Mouse (Mus musculus): ENCODE results near the gene Efna3.

The Efna3 gene

GRCm38 (mm10) chr3:89322514-89323165 is at the start of gene Efna3:
Gene Efna3, minus strand, starts transcription at chr3:89322965.
- peak; percentile 27 for DNase-seq (ENCODE audit: low spot score)

GRCm38 (mm10) chr3:89367338-89367737 is 44.6 kb upstream of the Efna3 start:
- DNase-seq (ENCODE audit: low spot score) = no peak

GRCm38 (mm10) chr3:89365486-89366414 is 43.0 kb upstream of the Efna3 start:
- DNase-seq (ENCODE audit: low spot score) = no peak

- DNase-seq (ENCODE audit: low spot score) = no peak
Measured at GRCm38 (mm10) chr3:89365153-89365485, 42.4 kb upstream of the Efna3 start, which contains the start of gene Dcst1. Gene Dcst1, minus strand, starts transcription at chr3:89365253.

GRCm38 (mm10) chr3:89364631-89365030 is 41.9 kb upstream of the Efna3 start:
- DNase-seq (ENCODE audit: low spot score) = no peak

- DNase-seq (ENCODE audit: low spot score) = no peak
Measured at GRCm38 (mm10) chr3:89361675-89362074, 38.9 kb upstream of the Efna3 start, which contains the start of gene Dcst2. Gene Dcst2, plus strand, starts transcription at chr3:89361975.

- no peak for DNase-seq (ENCODE audit: low spot score)
Measured at GRCm38 (mm10) chr3:89360237-89360636, 37.5 kb upstream of the Efna3 start.

GRCm38 (mm10) chr3:89359630-89360029 is 36.9 kb upstream of the Efna3 start:
- DNase-seq (ENCODE audit: low spot score) = no peak

GRCm38 (mm10) chr3:89356029-89356428 is 33.3 kb upstream of the Efna3 start:
- DNase-seq (ENCODE audit: low spot score) = no peak

- DNase-seq (ENCODE audit: low spot score) = no peak
Measured at GRCm38 (mm10) chr3:89355512-89355902, 32.7 kb upstream of the Efna3 start.

- peak; percentile 65 for DNase-seq (ENCODE audit: low spot score)
Measured at GRCm38 (mm10) chr3:89354816-89355511, 32.2 kb upstream of the Efna3 start.

GRCm38 (mm10) chr3:89351271-89351670 is 28.5 kb upstream of the Efna3 start:
- DNase-seq (ENCODE audit: low spot score) = no peak

- DNase-seq (ENCODE audit: low spot score) = peak; percentile 57
Measured at GRCm38 (mm10) chr3:89349869-89350501, 27.2 kb upstream of the Efna3 start, which contains the start of gene Adam15. Gene Adam15, minus strand, starts transcription at chr3:89349996.

GRCm38 (mm10) chr3:89348911-89349868 is 26.4 kb upstream of the Efna3 start:
- no peak for DNase-seq (ENCODE audit: low spot score)

GRCm38 (mm10) chr3:89347916-89348315 is 25.2 kb upstream of the Efna3 start:
- no peak for DNase-seq (ENCODE audit: low spot score)

- DNase-seq (ENCODE audit: low spot score) = no peak
Measured at GRCm38 (mm10) chr3:89346815-89347540, 24.2 kb upstream of the Efna3 start.

- DNase-seq (ENCODE audit: low spot score) = no peak
Measured at GRCm38 (mm10) chr3:89343279-89343678, 20.5 kb upstream of the Efna3 start.

- no peak for DNase-seq (ENCODE audit: low spot score)
Measured at GRCm38 (mm10) chr3:89341794-89342193, 19.0 kb upstream of the Efna3 start.

GRCm38 (mm10) chr3:89340465-89340864 is 17.7 kb upstream of the Efna3 start:
- peak; percentile 65 for DNase-seq (ENCODE audit: low spot score)

GRCm38 (mm10) chr3:89339416-89339815 is 16.7 kb upstream of the Efna3 start:
- DNase-seq (ENCODE audit: low spot score) = peak; percentile 55

Data from c-Kit-positive CD71-positive TER-119-positive erythroid progenitor cells, embryonic 14.5 days (primary cell).